Mouse (Mus musculus) leukemia stem cell, adult 10-12 weeks (primary cell): ENCODE results near the gene Ubap2l. TPM values are rescaled to one million over a fixed set of nuclear protein-coding genes. Genes with fewer than 3 reads are reported as not detected.

ENCODE experiments used
- polyA plus RNA-seq: library from polyadenylated mRNA; stranded (reverse); fragments of >175 nt; gene quantifications from 2 replicates; pipeline ENCODE4 v1.2.3, GENCODE M21; 2012; ENCODE audit warnings: low replicate concordance

Ubap2l gene
- 141 and 192 TPM in 2 replicates for polyA plus RNA-seq

GRCm38 (mm10) chr3:90052351-90053241, at the start of gene Ubap2l:
Gene Ubap2l (minus strand): TSS chr3:90052628.

DNA sequence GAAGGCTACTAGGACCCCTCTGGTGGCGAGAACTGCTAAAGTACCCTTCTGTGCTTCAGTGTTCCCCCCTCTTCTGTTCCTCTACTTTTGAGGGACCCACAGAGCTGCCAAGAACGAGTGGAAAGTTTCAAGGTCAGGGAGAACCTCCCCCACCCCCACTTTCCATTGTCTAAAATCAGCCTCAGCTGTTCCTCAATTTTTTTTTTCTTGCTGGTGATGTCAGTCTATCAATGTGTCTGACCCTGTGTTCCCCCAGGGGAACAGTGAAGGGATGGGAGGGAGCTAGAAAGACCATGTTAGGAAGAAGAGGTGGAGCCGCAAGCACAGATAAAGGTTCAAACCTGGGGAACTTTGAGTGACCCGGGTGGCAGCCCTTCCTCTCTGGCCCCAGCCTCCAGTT, 19.9 kb upstream of the Ubap2l start, which contains the start of gene Tpm3:
Gene Tpm3, plus strand, starts transcription at position 356 of the 400 bp plus-strand sequence.

DNA sequence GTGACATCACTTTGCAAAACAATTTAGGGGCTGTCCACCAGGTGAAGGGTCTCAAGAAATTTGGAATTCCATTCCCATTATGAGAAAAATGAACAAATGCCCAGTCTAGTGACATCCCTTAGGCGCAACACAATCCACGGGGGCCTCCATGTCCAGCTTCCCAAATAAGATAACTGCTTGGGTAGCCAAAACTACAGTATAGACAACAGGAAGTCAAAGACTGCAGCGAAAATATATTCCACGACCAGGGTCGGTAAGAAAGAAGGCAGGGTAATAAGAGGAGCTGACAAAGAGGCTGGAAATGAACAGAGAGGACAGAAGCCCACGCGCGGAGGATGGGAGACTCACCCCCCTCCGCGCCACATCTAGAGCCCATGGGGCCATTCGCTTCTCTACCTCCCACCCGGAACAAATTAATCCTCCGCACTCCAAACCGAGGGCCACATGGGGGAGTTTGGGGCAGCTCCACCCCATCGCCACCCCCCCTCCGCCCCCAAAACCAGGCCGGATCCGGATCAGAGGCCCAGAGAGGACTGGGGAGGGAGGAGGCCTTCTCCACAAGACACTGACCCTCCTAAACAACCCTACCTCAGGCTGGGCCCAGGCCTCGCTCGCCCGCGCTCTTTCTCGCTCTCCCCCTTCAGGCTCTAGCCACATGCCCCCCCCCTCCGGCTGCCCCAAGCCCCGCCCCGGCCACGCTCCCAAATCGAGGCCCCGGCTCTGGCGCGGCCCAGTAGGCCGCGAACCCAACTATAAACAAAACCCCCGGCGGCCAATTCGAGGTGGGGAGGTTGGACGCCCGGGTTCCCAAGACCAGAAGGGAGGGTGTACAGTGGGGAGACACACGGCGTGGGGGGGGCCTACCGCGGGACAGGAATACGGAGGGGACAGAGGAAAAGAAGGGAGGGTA, 732 bp downstream of the Ubap2l start, which contains the start of gene 4933434E20Rik:
Gene 4933434E20Rik, plus strand, starts transcription at position 196 of the 910 bp plus-strand sequence.

GRCm38 (mm10) chr3:89998612-89999054, 53.8 kb downstream of the Ubap2l start, which contains the start of gene Hax1:
Gene Hax1 (minus strand): TSS chr3:89998780.

DNA sequence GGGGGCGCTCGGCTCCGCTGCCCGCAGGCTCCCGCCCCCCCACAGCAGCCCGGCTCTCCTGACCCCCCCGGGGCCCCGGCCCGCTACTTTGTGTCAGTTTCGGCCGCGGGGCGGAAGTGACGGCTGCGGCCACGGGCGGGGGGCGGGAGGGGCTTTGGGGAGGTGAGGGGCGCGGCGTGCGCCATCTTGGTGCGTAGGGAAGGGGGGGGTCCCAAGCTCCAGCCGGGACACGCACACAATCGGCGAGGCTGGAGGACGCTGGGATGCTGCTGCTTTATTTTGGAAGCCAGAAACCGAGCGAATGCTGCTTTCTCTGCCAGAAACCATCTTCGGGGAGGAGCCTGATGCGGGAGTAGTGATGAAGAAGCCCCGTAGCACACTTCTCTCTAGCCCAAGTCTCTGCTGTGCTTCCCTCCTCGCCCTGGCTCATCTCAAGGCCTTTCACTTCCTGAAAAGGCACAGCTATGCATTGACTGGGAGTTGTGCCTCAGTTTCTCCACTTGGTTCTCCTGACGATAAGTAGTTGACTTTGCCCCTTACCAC, 89.1 kb downstream of the Ubap2l start, which contains the start of gene Atp8b2:
Gene Atp8b2, minus strand, starts transcription at position 288 of the 543 bp plus-strand sequence.

Other genes starting within 250 kb of the Ubap2l start
- 0.24 and 0.33 TPM in 2 replicates for gene She, start 221.3 kb downstream of the Ubap2l start, polyA plus RNA-seq
- gene Il6ra, start 139.4 kb downstream of the Ubap2l start, polyA plus RNA-seq: 5.9 and 8.4 TPM in 2 replicates
- gene Atp8b2, start 89.1 kb downstream of the Ubap2l start, polyA plus RNA-seq: 1.8 and 6.2 TPM in 2 replicates
- 8.6 and 32.9 TPM in 2 replicates for gene Hax1, start 53.8 kb downstream of the Ubap2l start, polyA plus RNA-seq
- 1.9 and 19.3 TPM in 2 replicates for gene 4933434E20Rik, start 992 bp downstream of the Ubap2l start, polyA plus RNA-seq
- 36.5 and 81.5 TPM in 2 replicates for gene Tpm3, start 20.0 kb upstream of the Ubap2l start, polyA plus RNA-seq
- gene Nup210l, start 51.5 kb upstream of the Ubap2l start, polyA plus RNA-seq: not detected in 2 replicates
- gene Rps27, start 161.0 kb upstream of the Ubap2l start, polyA plus RNA-seq: 161 and 228 TPM in 2 replicates
- 1.1 and 1.8 TPM in 2 replicates for gene Rab13, start 161.1 kb upstream of the Ubap2l start, polyA plus RNA-seq
- gene Jtb, start 179.0 kb upstream of the Ubap2l start, polyA plus RNA-seq: 135 and 244 TPM in 2 replicates
- gene Creb3l4, start 190.9 kb upstream of the Ubap2l start, polyA plus RNA-seq: 0.17 TPM in 1 of 2 replicates, not detected in the other
- 9.7 and 11.5 TPM in 2 replicates for gene Slc39a1, start 195.5 kb upstream of the Ubap2l start, polyA plus RNA-seq
- gene Crtc2, start 201.5 kb upstream of the Ubap2l start, polyA plus RNA-seq: 53.2 and 125 TPM in 2 replicates
- gene Dennd4b, start 212.6 kb upstream of the Ubap2l start, polyA plus RNA-seq: 101 and 197 TPM in 2 replicates
- 3.4 and 5.4 TPM in 2 replicates for gene Gatad2b, start 240.6 kb upstream of the Ubap2l start, polyA plus RNA-seq